Mouse (Mus musculus) B cell, adult 2 months (primary cell): ENCODE data around the gene Gm28635.

ENCODE experiments used
- DNase-seq, 2 experiments: peaks; one replicate each; pipeline ENCODE4 v3.0.0; 2022

The Gm28635 gene

GRCm38 (mm10) chr2:84677968-84678880 lies at the start of gene Gm28635, which contains the start of gene Med19:
TSS of gene Gm28635 (minus strand) at chr2:84678041.
TSS of gene Med19 (plus strand) at chr2:84678402.
- peak; percentile 91 to 93 for DNase-seq

GRCm38 (mm10) chr2:84727172-84727858 lies 49.5 kb upstream of the Gm28635 start, which contains the start of gene Clp1:
TSS of gene Clp1 (minus strand) at chr2:84727350.
- peak; percentile 95 to 96 for DNase-seq

GRCm38 (mm10) chr2:84726716-84727115 lies 48.9 kb upstream of the Gm28635 start:
- DNase-seq, result peak in 1 of 2 experiments; percentile 10

- DNase-seq, result no peak
These were observed 47.9 kb upstream of the Gm28635 start for GRCm38 (mm10) chr2:84725770-84726169.

- no peak for DNase-seq
These were observed 46.0 kb upstream of the Gm28635 start for GRCm38 (mm10) chr2:84723856-84724255.

- no peak for DNase-seq
These were observed 43.3 kb upstream of the Gm28635 start for GRCm38 (mm10) chr2:84721182-84721581.

- DNase-seq, result no peak
These were observed 42.9 kb upstream of the Gm28635 start for GRCm38 (mm10) chr2:84720718-84721117.

GRCm38 (mm10) chr2:84717357-84717756 lies 39.5 kb upstream of the Gm28635 start:
- DNase-seq, result no peak

- peak; percentile 15 to 22 for DNase-seq
These were observed 38.8 kb upstream of the Gm28635 start for GRCm38 (mm10) chr2:84716423-84717355.

GRCm38 (mm10) chr2:84715562-84716361 lies 37.9 kb upstream of the Gm28635 start:
- DNase-seq, result peak in 1 of 2 experiments; percentile 73

GRCm38 (mm10) chr2:84714811-84715561 lies 37.1 kb upstream of the Gm28635 start, which contains the start of gene Zdhhc5:
TSS of gene Zdhhc5 (minus strand) at chr2:84715180.
- peak; percentile 99 to 100 for DNase-seq

- DNase-seq, result no peak
These were observed 36.6 kb upstream of the Gm28635 start for GRCm38 (mm10) chr2:84714422-84714810.

- no peak for DNase-seq
These were observed 34.1 kb upstream of the Gm28635 start for GRCm38 (mm10) chr2:84711898-84712297.

- no peak for DNase-seq
These were observed 29.7 kb upstream of the Gm28635 start for GRCm38 (mm10) chr2:84707523-84707922.

- DNase-seq, result no peak
These were observed 27.5 kb upstream of the Gm28635 start for GRCm38 (mm10) chr2:84705295-84705694.

- DNase-seq, result no peak
These were observed 26.5 kb upstream of the Gm28635 start for GRCm38 (mm10) chr2:84704329-84704728.

GRCm38 (mm10) chr2:84703497-84703896 lies 25.7 kb upstream of the Gm28635 start:
- no peak for DNase-seq

- no peak for DNase-seq
These were observed 17.3 kb upstream of the Gm28635 start for GRCm38 (mm10) chr2:84695007-84695695.

- no peak for DNase-seq
These were observed 12.2 kb upstream of the Gm28635 start for GRCm38 (mm10) chr2:84690050-84690449.
